ENCODE assay signal across 19 mouse cellular contexts in genomic region chr10:117741698-117742475, GRCm38 (mm10). TPM values are rescaled to one million over a fixed set of nuclear protein-coding genes. Genes with fewer than 3 reads are reported as not detected.
DNase-seq lines count a peak whose midpoint lies in the region; ATAC-seq and TF ChIP-seq lines count a peak whose summit lies in the region.
"Had no signal": no experiment of that assay in that cellular context is flagged by ENCODE, and none has a peak within 500 bp of the region (broad histone marks: within the 10 kb centered on the region; RNA-seq: fewer than 3 reads in every experiment).

No protein-coding gene starts in this region.

- H3K4me3 ChIP-seq in hindbrain, embryonic 12.5 days = no peak overlapping the region
- H3K4me3 ChIP-seq in hindbrain, postnatal 0 days (ENCODE audit: low read length) = no peak overlapping the region
- H3K4me3 ChIP-seq in neural tube, embryonic 11.5 days (ENCODE audit: low read depth, low read length) = no peak overlapping the region
- no peak overlapping the region for H3K4me3 ChIP-seq in embryonic facial prominence, embryonic 13.5 days
- H3K4me3 ChIP-seq in limb, embryonic 15.5 days = peak overlapping the region; percentile 4; the same call in 1 of the 2 replicates
- H3K4me3 ChIP-seq: forebrain, embryonic 13.5 days; midbrain, embryonic 15.5 days; myocyte had no signal

- peak overlapping the region; percentile 66; the same call in 1 of the 2 replicates for H3K27ac ChIP-seq in hindbrain, embryonic 12.5 days
- no peak overlapping the region for H3K27ac ChIP-seq in hindbrain, postnatal 0 days
- H3K27ac ChIP-seq in neural tube, embryonic 11.5 days (ENCODE audit: low read depth, low read length) = no peak overlapping the region
- H3K27ac ChIP-seq in embryonic facial prominence, embryonic 13.5 days = peak overlapping the region; percentile 91
- H3K27ac ChIP-seq in limb, embryonic 15.5 days = peak overlapping the region; percentile 85
- H3K27ac ChIP-seq: forebrain, embryonic 13.5 days; liver, embryonic 14.5 days; midbrain, embryonic 15.5 days had no signal

- H3K27me3 ChIP-seq in hindbrain, embryonic 12.5 days = no peaks in the 10 kb centered on the region
- H3K27me3 ChIP-seq in hindbrain, postnatal 0 days (ENCODE audit: insufficient read depth, low read length) = no peaks in the 10 kb centered on the region
- no peaks in the 10 kb centered on the region for H3K27me3 ChIP-seq in neural tube, embryonic 11.5 days (ENCODE audit: control insufficient read depth, insufficient read depth, low read length)
- no peaks in the 10 kb centered on the region for H3K27me3 ChIP-seq in embryonic facial prominence, embryonic 13.5 days
- no peaks in the 10 kb centered on the region for H3K27me3 ChIP-seq in limb, embryonic 15.5 days
- H3K27me3 ChIP-seq: forebrain, embryonic 13.5 days; midbrain, embryonic 15.5 days had no signal

- peak overlapping the region; percentile 23; the same call in 1 of the 2 replicates for H3K9ac ChIP-seq in hindbrain, embryonic 12.5 days
- no peak overlapping the region for H3K9ac ChIP-seq in hindbrain, postnatal 0 days (replicated peaks; ENCODE audit: low read length)
- 0 out of 2 replicates have a peak overlapping the region, but pooled peaks have one; percentile 5 for H3K9ac ChIP-seq in neural tube, embryonic 11.5 days (ENCODE audit: low read length)
- H3K9ac ChIP-seq in embryonic facial prominence, embryonic 13.5 days = peak overlapping the region; percentile 37
- H3K9ac ChIP-seq in limb, embryonic 15.5 days = no peak overlapping the region
- H3K9ac ChIP-seq: forebrain, embryonic 13.5 days; liver, embryonic 14.5 days; midbrain, embryonic 15.5 days had no signal

- peaks cover 23% of the 10 kb centered on the region for H3K4me1 ChIP-seq in hindbrain, embryonic 12.5 days
- peaks cover 5% of the 10 kb centered on the region; the same call in 1 of the 2 replicates for H3K4me1 ChIP-seq in hindbrain, postnatal 0 days (ENCODE audit: insufficient read depth, low read length)
- no peaks in the 10 kb centered on the region for H3K4me1 ChIP-seq in neural tube, embryonic 11.5 days (ENCODE audit: control insufficient read depth, insufficient read depth, low read length)
- H3K4me1 ChIP-seq in embryonic facial prominence, embryonic 13.5 days = peaks cover 31% of the 10 kb centered on the region
- peaks cover 28% of the 10 kb centered on the region for H3K4me1 ChIP-seq in limb, embryonic 15.5 days

- no peak for ATAC-seq in hindbrain, embryonic 12.5 days (ENCODE audit: low FRiP score)
- ATAC-seq in hindbrain, postnatal 0 days = no peak
- ATAC-seq in neural tube, embryonic 11.5 days (ENCODE audit: insufficient read depth, low FRiP score, low TSS enrichment) = no peak
- no peak for ATAC-seq in embryonic facial prominence, embryonic 13.5 days (ENCODE audit: insufficient number of reproducible peaks, insufficient read depth, low FRiP score, low TSS enrichment, low read depth)
- no peak for ATAC-seq in limb, embryonic 15.5 days (ENCODE audit: insufficient number of reproducible peaks, low FRiP score, low TSS enrichment, low read depth)
- ATAC-seq in megakaryocyte progenitor cell, adult 5-6 weeks (replicated peaks; ENCODE audit: poor library complexity) = no peak
- ATAC-seq: forebrain, embryonic 13.5 days; inflammation-experienced regulatory T-cells, adult 6 months; midbrain, embryonic 15.5 days had no signal

- H3K9me3 ChIP-seq in hindbrain, embryonic 12.5 days (replicated peaks) = no peaks in the 10 kb centered on the region
- H3K9me3 ChIP-seq in hindbrain, postnatal 0 days (ENCODE audit: low read length) = no peaks in the 10 kb centered on the region
- no peaks in the 10 kb centered on the region for H3K9me3 ChIP-seq in neural tube, embryonic 11.5 days (ENCODE audit: control insufficient read depth, low read length)
- no peaks in the 10 kb centered on the region for H3K9me3 ChIP-seq in embryonic facial prominence, embryonic 13.5 days
- H3K9me3 ChIP-seq in limb, embryonic 15.5 days = no peaks in the 10 kb centered on the region
- H3K9me3 ChIP-seq: forebrain, embryonic 13.5 days; midbrain, embryonic 15.5 days had no signal

- no peak for DNase-seq in hindbrain, postnatal 0 days (ENCODE audit: low spot score)
- DNase-seq in neural tube, embryonic 11.5 days (ENCODE audit: low spot score) = no peak
- no peak for DNase-seq in neural tube, embryonic 10.5 days (ENCODE audit: extremely low spot score, low spot score)
- DNase-seq in kidney, postnatal 14 days = no peak
- DNase-seq: adrenal gland, adult 2 months; cerebellum, adult 9-10 months; gastrocnemius, postnatal 10 days; heart, adult 11 months; left cerebral cortex, postnatal 4 days; thymus, postnatal 25 days had no signal

- WGBS in hindbrain, embryonic 12.5 days = 87% methylated on average over 15 of the region's 15 CpGs
- WGBS in hindbrain, postnatal 0 days = 89% methylated on average over 15 of the region's 15 CpGs
- 88% methylated on average over 15 of the region's 15 CpGs for WGBS in neural tube, embryonic 11.5 days
- WGBS in embryonic facial prominence, embryonic 13.5 days = 66% methylated on average over 15 of the region's 15 CpGs
- WGBS in limb, embryonic 15.5 days = 78% methylated on average over 15 of the region's 15 CpGs

- peaks cover 44% of the 10 kb centered on the region for H3K36me3 ChIP-seq in hindbrain, embryonic 12.5 days
- H3K36me3 ChIP-seq in hindbrain, postnatal 0 days (ENCODE audit: insufficient read depth, low read length) = peaks cover 27% of the 10 kb centered on the region; the same call in 1 of the 2 replicates
- H3K36me3 ChIP-seq in neural tube, embryonic 11.5 days (ENCODE audit: control insufficient read depth, insufficient read depth, low read length) = peaks cover 5% of the 10 kb centered on the region
- H3K36me3 ChIP-seq in embryonic facial prominence, embryonic 13.5 days = peaks cover 34% of the 10 kb centered on the region
- peaks cover 39% of the 10 kb centered on the region for H3K36me3 ChIP-seq in limb, embryonic 15.5 days

- no peak overlapping the region for H3K4me2 ChIP-seq in hindbrain, embryonic 12.5 days (replicated peaks)
- H3K4me2 ChIP-seq in hindbrain, postnatal 0 days (ENCODE audit: low read depth, low read length) = no peak overlapping the region
- no peak overlapping the region for H3K4me2 ChIP-seq in neural tube, embryonic 11.5 days (ENCODE audit: low read depth)
- H3K4me2 ChIP-seq in embryonic facial prominence, embryonic 13.5 days = peak overlapping the region; percentile 33
- no peak overlapping the region for H3K4me2 ChIP-seq in limb, embryonic 15.5 days
- H3K4me2 ChIP-seq: forebrain, embryonic 13.5 days; midbrain, embryonic 15.5 days had no signal

- no peak for TF ChIP-seq CTCF in hindbrain, postnatal 0 days (IDR thresholded peaks at IDR 0.05; ENCODE audit: low read depth)

RNA-seq across cellular contexts. Expression of gene Slc35e3, which starts 4.3 kb away (rescaled TPM):
- polyA plus RNA-seq in hindbrain, embryonic 12.5 days (2016; fragmentation: Nextera tagmentation; extraction: Ambion mirVana) = 40.2 and 46.0 TPM in 2 replicates
- 23.9 and 27.0 TPM in 2 replicates for total RNA-seq in hindbrain, postnatal 0 days (2014; rRNA removed)
- 23.8 and 24.9 TPM in 2 replicates for polyA plus RNA-seq in hindbrain, postnatal 0 days (2015; fragmentation: Nextera tagmentation; extraction: Ambion mirVana)
- 20.3 and 21.2 TPM in 2 replicates for polyA plus RNA-seq in neural tube, embryonic 11.5 days (2014; fragmentation: Nextera tagmentation; extraction: Ambion mirVana)
- 34.0 and 37.0 TPM in 2 replicates for polyA plus RNA-seq in embryonic facial prominence, embryonic 13.5 days (2015; fragmentation: Nextera tagmentation; extraction: Ambion mirVana)
- 21.5 and 25.1 TPM in 2 replicates for polyA plus RNA-seq in limb, embryonic 15.5 days (2015; fragmentation: Nextera tagmentation; extraction: Ambion mirVana)
- total RNA-seq in megakaryocyte progenitor cell, adult 5-6 weeks (2015) = 7.8 and 16.0 TPM in 2 replicates
- total RNA-seq in megakaryocyte progenitor cell, adult 5-6 weeks (2017) = 9.0 and 14.0 TPM in 2 replicates

RNA-seq across cellular contexts. Expression of gene Mdm2, which starts 31.3 kb away (rescaled TPM):
- 69.2 and 77.3 TPM in 2 replicates for polyA plus RNA-seq in hindbrain, embryonic 12.5 days (2016; fragmentation: Nextera tagmentation; extraction: Ambion mirVana)
- total RNA-seq in hindbrain, postnatal 0 days (2014; rRNA removed) = 28.9 and 47.8 TPM in 2 replicates
- polyA plus RNA-seq in hindbrain, postnatal 0 days (2015; fragmentation: Nextera tagmentation; extraction: Ambion mirVana) = 24.6 and 26.7 TPM in 2 replicates
- 63.2 and 63.5 TPM in 2 replicates for polyA plus RNA-seq in neural tube, embryonic 11.5 days (2014; fragmentation: Nextera tagmentation; extraction: Ambion mirVana)
- polyA plus RNA-seq in embryonic facial prominence, embryonic 13.5 days (2015; fragmentation: Nextera tagmentation; extraction: Ambion mirVana) = 49.3 and 50.2 TPM in 2 replicates
- polyA plus RNA-seq in limb, embryonic 15.5 days (2015; fragmentation: Nextera tagmentation; extraction: Ambion mirVana) = 40.2 and 43.8 TPM in 2 replicates
- total RNA-seq in megakaryocyte progenitor cell, adult 5-6 weeks (2015) = 68.6 and 74.8 TPM in 2 replicates
- 44.0 and 63.1 TPM in 2 replicates for total RNA-seq in megakaryocyte progenitor cell, adult 5-6 weeks (2017)

RNA-seq across cellular contexts. Expression of gene Nup107, which starts 50.6 kb away (rescaled TPM):
- polyA plus RNA-seq in hindbrain, embryonic 12.5 days (2016; fragmentation: Nextera tagmentation; extraction: Ambion mirVana) = 69.4 and 69.7 TPM in 2 replicates
- 12.5 and 16.6 TPM in 2 replicates for total RNA-seq in hindbrain, postnatal 0 days (2014; rRNA removed)
- polyA plus RNA-seq in hindbrain, postnatal 0 days (2015; fragmentation: Nextera tagmentation; extraction: Ambion mirVana) = 19.0 and 20.2 TPM in 2 replicates
- polyA plus RNA-seq in neural tube, embryonic 11.5 days (2014; fragmentation: Nextera tagmentation; extraction: Ambion mirVana) = 87.6 and 94.9 TPM in 2 replicates
- polyA plus RNA-seq in embryonic facial prominence, embryonic 13.5 days (2015; fragmentation: Nextera tagmentation; extraction: Ambion mirVana) = 60.6 and 77.4 TPM in 2 replicates
- 54.2 and 54.6 TPM in 2 replicates for polyA plus RNA-seq in limb, embryonic 15.5 days (2015; fragmentation: Nextera tagmentation; extraction: Ambion mirVana)
- total RNA-seq in megakaryocyte progenitor cell, adult 5-6 weeks (2015) = 79.2 and 85.6 TPM in 2 replicates
- 111 and 153 TPM in 2 replicates for total RNA-seq in megakaryocyte progenitor cell, adult 5-6 weeks (2017)

Comparison
In these comparisons a context has a peak if more than half of its experiments do, and no peak if none do; other contexts are left out.
1. H3K27ac ChIP-seq: peak in hindbrain, embryonic 12.5 days (single experiment), embryonic facial prominence, embryonic 13.5 days (single experiment) and limb, embryonic 15.5 days (single experiment); none in hindbrain, postnatal 0 days (single experiment) and neural tube, embryonic 11.5 days (single experiment).
2. H3K9ac ChIP-seq: peak in hindbrain, embryonic 12.5 days (single experiment), neural tube, embryonic 11.5 days (single experiment) and embryonic facial prominence, embryonic 13.5 days (single experiment); none in hindbrain, postnatal 0 days (single experiment) and limb, embryonic 15.5 days (single experiment).